Mouse (Mus musculus): ENCODE measurements at regions not wholly inside any gene's neighbourhood (a gene's known extent, or its start where the extent isn't known, plus 50 kb on each side); places are given as distances from the start of the nearest gene placed in this dataset.

GRCm38 (mm10) chr4:84037535-84037934 is 512.2 kb downstream of the Ccdc171 start:
- no peak for ATAC-seq
- DNase-seq: no peak

GRCm38 (mm10) chr4:84050243-84050642 is 524.9 kb downstream of the Ccdc171 start:
- ATAC-seq: no peak
- Histone ChIP-seq H3K27ac (ENCODE audit: low read depth) (no peak overlapping the region), H3K9ac (replicated peaks) (no peak overlapping the region), H3K4me3 (ENCODE audit: low read depth, low read length) (no peak overlapping the region), H3K36me3 (replicated peaks; ENCODE audit: insufficient read depth, low read length) (no peaks in the 10 kb centered on the region), H3K27me3 (ENCODE audit: insufficient read depth, low read length) (no peaks in the 10 kb centered on the region), H3K4me2 (ENCODE audit: low read depth, low read length) (no peak overlapping the region), H3K9me3 (ENCODE audit: low read length) (no peaks in the 10 kb centered on the region), H3K4me1 (ENCODE audit: insufficient read depth) (no peaks in the 10 kb centered on the region)
- TF ChIP-seq CTCF (IDR thresholded peaks at IDR 0.05; ENCODE audit: low read depth) (no peak), EP300 (IDR thresholded peaks at IDR 0.05; ENCODE audit: low read depth) (no peak)
- 83% methylated on average over 6 of the region's 6 CpGs for WGBS (ENCODE audit: insufficient replicate concordance)
- DNase-seq: no peak

More at GRCm38 (mm10) chr4:84037535-84037934, 512.2 kb downstream of the Ccdc171 start:
- no peaks in the 10 kb centered on the region for H3K9me3 ChIP-seq (ENCODE audit: low read length)
- no peak overlapping the region for H3K9ac ChIP-seq (replicated peaks)
- H3K4me3 ChIP-seq (ENCODE audit: low read depth, low read length): no peak overlapping the region
- no peak overlapping the region for H3K4me2 ChIP-seq (ENCODE audit: low read depth, low read length)
- TF ChIP-seq CTCF (IDR thresholded peaks at IDR 0.05; ENCODE audit: low read depth) (no peak), EP300 (IDR thresholded peaks at IDR 0.05; ENCODE audit: low read depth) (no peak)
- no peaks in the 10 kb centered on the region for H3K27me3 ChIP-seq (ENCODE audit: insufficient read depth, low read length)
- H3K4me1 ChIP-seq (ENCODE audit: insufficient read depth): no peaks in the 10 kb centered on the region
- 57% methylated on average over 3 of the region's 3 CpGs for WGBS (ENCODE audit: insufficient replicate concordance)
- no peak overlapping the region for H3K27ac ChIP-seq (ENCODE audit: low read depth)
- H3K36me3 ChIP-seq (replicated peaks; ENCODE audit: insufficient read depth, low read length): no peaks in the 10 kb centered on the region

GRCm38 (mm10) chr4:84056863-84057502 is 531.6 kb downstream of the Ccdc171 start:
- Histone ChIP-seq H3K4me1 (ENCODE audit: insufficient read depth) (no peaks in the 10 kb centered on the region), H3K27ac (ENCODE audit: low read depth) (no peak overlapping the region), H3K36me3 (replicated peaks; ENCODE audit: insufficient read depth, low read length) (no peaks in the 10 kb centered on the region), H3K27me3 (ENCODE audit: insufficient read depth, low read length) (no peaks in the 10 kb centered on the region), H3K9ac (replicated peaks) (no peak overlapping the region), H3K4me2 (ENCODE audit: low read depth, low read length) (no peak overlapping the region), H3K9me3 (ENCODE audit: low read length) (no peaks in the 10 kb centered on the region), H3K4me3 (ENCODE audit: low read depth, low read length) (no peak overlapping the region)
- TF ChIP-seq CTCF (IDR thresholded peaks at IDR 0.05; ENCODE audit: low read depth) (no peak), EP300 (IDR thresholded peaks at IDR 0.05; ENCODE audit: low read depth) (no peak)
- ATAC-seq: no peak
- WGBS (ENCODE audit: insufficient replicate concordance): 69% methylated on average over 6 of the region's 6 CpGs
- DNase-seq: no peak

- 45% methylated on average over 2 of the region's 2 CpGs for WGBS (ENCODE audit: insufficient replicate concordance)
- ATAC-seq: no peak
These were observed 534.8 kb downstream of the Ccdc171 start for GRCm38 (mm10) chr4:84060187-84060586.

GRCm38 (mm10) chr4:84063755-84064154 is 538.4 kb downstream of the Ccdc171 start:
- TF ChIP-seq EP300 (IDR thresholded peaks at IDR 0.05; ENCODE audit: low read depth): no peak
- TF ChIP-seq CTCF (IDR thresholded peaks at IDR 0.05; ENCODE audit: low read depth): no peak
- no peak overlapping the region for H3K4me3 ChIP-seq (ENCODE audit: low read depth, low read length)
- no peak overlapping the region for H3K27ac ChIP-seq (ENCODE audit: low read depth)
- no peaks in the 10 kb centered on the region for H3K27me3 ChIP-seq (ENCODE audit: insufficient read depth, low read length)
- no peaks in the 10 kb centered on the region for H3K36me3 ChIP-seq (replicated peaks; ENCODE audit: insufficient read depth, low read length)
- H3K9me3 ChIP-seq (ENCODE audit: low read length): no peaks in the 10 kb centered on the region
- ATAC-seq (no peak), DNase-seq (no peak)
- no peak overlapping the region for H3K4me2 ChIP-seq (ENCODE audit: low read depth, low read length)
- WGBS (ENCODE audit: insufficient replicate concordance): 82% methylated on average over 5 of the region's 5 CpGs
- no peaks in the 10 kb centered on the region; the same call in 1 of the 2 replicates for H3K4me1 ChIP-seq (ENCODE audit: insufficient read depth)
- no peak overlapping the region for H3K9ac ChIP-seq (replicated peaks)

More at GRCm38 (mm10) chr4:84060187-84060586, 534.8 kb downstream of the Ccdc171 start:
- Histone ChIP-seq H3K9ac (replicated peaks) (no peak overlapping the region), H3K4me3 (ENCODE audit: low read depth, low read length) (no peak overlapping the region), H3K4me1 (ENCODE audit: insufficient read depth) (no peaks in the 10 kb centered on the region), H3K27ac (ENCODE audit: low read depth) (no peak overlapping the region), H3K4me2 (ENCODE audit: low read depth, low read length) (no peak overlapping the region), H3K27me3 (ENCODE audit: insufficient read depth, low read length) (no peaks in the 10 kb centered on the region), H3K9me3 (ENCODE audit: low read length) (no peaks in the 10 kb centered on the region), H3K36me3 (replicated peaks; ENCODE audit: insufficient read depth, low read length) (no peaks in the 10 kb centered on the region)
- no peak for TF ChIP-seq EP300 (IDR thresholded peaks at IDR 0.05; ENCODE audit: low read depth)
- no peak for TF ChIP-seq CTCF (IDR thresholded peaks at IDR 0.05; ENCODE audit: low read depth)
- no peak for DNase-seq

GRCm38 (mm10) chr4:84064614-84065456 is 539.5 kb downstream of the Ccdc171 start:
- peak; percentile 78 for DNase-seq
- no peaks in the 10 kb centered on the region for H3K9me3 ChIP-seq (ENCODE audit: low read length)
- no peak for TF ChIP-seq EP300 (IDR thresholded peaks at IDR 0.05; ENCODE audit: low read depth)
- peak; percentile 78 for TF ChIP-seq CTCF (IDR thresholded peaks at IDR 0.05; ENCODE audit: low read depth)
- no peak overlapping the region for H3K27ac ChIP-seq (ENCODE audit: low read depth)
- H3K27me3 ChIP-seq (ENCODE audit: insufficient read depth, low read length): no peaks in the 10 kb centered on the region
- WGBS (ENCODE audit: insufficient replicate concordance): 23% methylated on average over 15 of the region's 15 CpGs
- no peak overlapping the region for H3K4me2 ChIP-seq (ENCODE audit: low read depth, low read length)
- no peak overlapping the region for H3K9ac ChIP-seq (replicated peaks)
- H3K4me3 ChIP-seq (ENCODE audit: low read depth, low read length): no peak overlapping the region
- H3K4me1 ChIP-seq (ENCODE audit: insufficient read depth): peaks cover 3% of the 10 kb centered on the region; the same call in 1 of the 2 replicates
- no peak for ATAC-seq
- H3K36me3 ChIP-seq (replicated peaks; ENCODE audit: insufficient read depth, low read length): no peaks in the 10 kb centered on the region

Measured in liver, postnatal 0 days (tissue).